Mouse (Mus musculus) midbrain, embryonic 15.5 days (tissue): ENCODE results near the gene Wnk3. TPM values are rescaled to one million over a fixed set of nuclear protein-coding genes. Genes with fewer than 3 reads are reported as not detected.
A peak's percentile ranks its signal among the peaks of the same experiment; 100 is the strongest.

ENCODE experiments used
- ATAC-seq: fragments of 200-750 bp; cut with Nextera tagmentation; replicated peaks from 2 replicates; pipeline ENCODE4 v1.8.0; 2017; ENCODE audit warnings: moderate TSS enrichment
- H3K27ac ChIP-seq: fragments of 300-500 bp; sonication (generic); 2 replicates; pipeline ENCODE4 v1.5.1; 2015; ENCODE audit warnings: mild to moderate bottlenecking, inconsistent platforms
- H3K27me3 ChIP-seq: fragments of 300-500 bp; sonication (generic); replicated peaks from 2 replicates; pipeline ENCODE4 v1.6.1; 2015; ENCODE audit warnings: inconsistent platforms
- H3K36me3 ChIP-seq: fragments of 300-500 bp; sonication (generic); replicated peaks from 2 replicates; pipeline ENCODE4 v1.6.1; 2015; ENCODE audit warnings: inconsistent platforms
- H3K4me1 ChIP-seq: fragments of 300-500 bp; sonication (generic); 2 replicates; pipeline ENCODE4 v1.6.1; 2015; ENCODE audit warnings: inconsistent platforms
- H3K4me2 ChIP-seq: fragments of 300-500 bp; sonication (generic); 2 replicates; pipeline ENCODE4 v1.6.1; 2015; ENCODE audit warnings: inconsistent platforms, mild to moderate bottlenecking, moderate library complexity
- H3K4me3 ChIP-seq: fragments of 300-500 bp; sonication (generic); 2 replicates; pipeline ENCODE4 v1.5.1; 2015; ENCODE audit warnings: mild to moderate bottlenecking, inconsistent platforms
- H3K9ac ChIP-seq: fragments of 300-500 bp; sonication (generic); 2 replicates; pipeline ENCODE4 v1.6.1; 2015; ENCODE audit warnings: mild to moderate bottlenecking, inconsistent platforms
- H3K9me3 ChIP-seq: fragments of 300-500 bp; sonication (generic); 2 replicates; pipeline ENCODE4 v1.6.1; 2016; ENCODE audit warnings: inconsistent platforms
- WGBS: fragments of 180-500 bp; shearing (Covaris S2); methylation state at CpG from one replicate; pipeline ENCODE4 v1.1.7; 2015; ENCODE audit warnings: mixed read lengths; 5-methylcytosine and 5-hydroxymethylcytosine counted together
- polyA plus RNA-seq: library from polyadenylated mRNA; unstranded; fragments of >200 nt; fragmentation: Nextera tagmentation; extraction: Ambion mirVana; gene quantifications from 2 replicates; pipeline ENCODE4 v1.2.1, GENCODE M21; 2015

Wnk3 gene
- polyA plus RNA-seq, 1 experiment from 2014 or later = 19.0 TPM

DNA sequence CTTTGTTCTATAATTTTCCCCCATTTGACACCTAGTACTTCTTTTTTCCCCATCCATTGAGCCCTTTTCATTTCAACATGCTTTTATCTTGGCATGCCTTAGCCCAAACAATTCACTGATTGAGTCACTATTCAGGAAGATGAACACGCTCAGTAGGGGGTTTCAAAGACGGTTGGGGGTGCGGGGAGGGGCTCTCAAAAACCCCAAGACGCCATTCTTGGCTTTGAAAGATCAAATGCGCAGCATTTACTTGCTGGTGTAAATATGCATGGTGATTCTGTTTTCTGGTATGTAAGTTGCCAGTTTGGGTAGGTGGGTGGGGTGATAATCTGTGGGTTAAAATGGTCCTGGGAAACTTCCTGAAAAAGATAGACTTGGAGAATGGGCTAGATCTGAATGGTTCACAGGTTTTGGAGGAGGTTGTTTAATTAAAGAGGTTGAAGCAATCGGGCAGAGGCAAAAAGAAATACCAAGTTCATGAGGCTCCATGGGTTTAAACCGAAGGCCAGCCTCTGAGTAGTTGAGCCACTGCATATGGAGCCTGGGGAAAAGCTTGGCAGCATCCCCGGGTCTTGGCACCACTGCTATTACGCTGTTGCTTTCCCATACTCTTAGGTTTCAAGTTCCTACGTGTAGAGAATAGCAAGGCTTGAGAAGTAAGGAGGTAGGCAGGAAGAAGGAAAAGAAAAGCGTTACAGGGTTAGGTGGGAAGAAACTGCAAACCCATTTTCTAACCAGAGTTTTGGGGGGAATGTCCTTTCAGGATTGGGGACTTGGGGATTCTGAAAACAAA lies 147.7 kb downstream of the Wnk3 start:
- no peaks in the 10 kb centered on the region for H3K36me3 ChIP-seq
- H3K9ac ChIP-seq = peak overlapping the region; percentile 16; the same call in 1 of the 2 replicates
- H3K4me3 ChIP-seq = peak overlapping the region; percentile 66
- 27% methylated on average over 11 of the region's 11 CpGs for WGBS
- H3K4me1 ChIP-seq = peaks cover 18% of the 10 kb centered on the region
- H3K9me3 ChIP-seq = no peaks in the 10 kb centered on the region
- H3K4me2 ChIP-seq = peak overlapping the region; percentile 57
- H3K27me3 ChIP-seq = peaks cover 2% of the 10 kb centered on the region; the same call in 1 of the 2 replicates
- no peak overlapping the region for H3K27ac ChIP-seq
- no peak for ATAC-seq

DNA sequence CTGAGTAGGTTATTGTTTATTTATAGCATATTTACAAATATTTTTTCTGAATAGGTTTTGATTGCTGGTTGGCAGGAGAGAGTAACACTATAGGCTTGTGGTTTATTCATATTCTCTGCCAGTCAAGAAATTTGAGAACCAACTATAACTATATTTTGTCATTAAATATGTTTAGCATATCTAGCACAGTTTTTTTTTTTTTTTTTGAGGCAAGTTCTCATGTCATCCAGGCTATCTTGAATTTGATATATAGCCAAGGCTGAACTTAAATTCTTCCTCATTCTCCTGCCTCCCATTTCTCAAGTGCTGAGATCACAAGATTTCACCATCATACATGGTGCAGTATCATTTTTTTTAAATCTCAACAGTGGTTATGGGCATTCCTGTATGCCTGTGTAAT lies 149.4 kb downstream of the Wnk3 start:
- peaks cover 18% of the 10 kb centered on the region for H3K4me1 ChIP-seq
- H3K27ac ChIP-seq = no peak overlapping the region
- no peaks in the 10 kb centered on the region for H3K36me3 ChIP-seq
- no peak overlapping the region for H3K4me3 ChIP-seq
- no peaks in the 10 kb centered on the region for H3K9me3 ChIP-seq
- 0 out of 2 replicates have a peak, but pooled peaks cover 2% of the 10 kb centered on the region for H3K27me3 ChIP-seq
- H3K9ac ChIP-seq = no peak overlapping the region
- H3K4me2 ChIP-seq = no peak overlapping the region
- ATAC-seq = no peak

- Histone ChIP-seq H3K4me1 (peaks cover 18% of the 10 kb centered on the region), H3K27ac (no peak overlapping the region), H3K4me2 (no peak overlapping the region), H3K9ac (no peak overlapping the region), H3K9me3 (no peaks in the 10 kb centered on the region), H3K27me3 (0 out of 2 replicates have a peak, but pooled peaks cover 2% of the 10 kb centered on the region), H3K4me3 (no peak overlapping the region), H3K36me3 (no peaks in the 10 kb centered on the region)
- 91% methylated on average over 5 of the region's 5 CpGs for WGBS
- no peak for ATAC-seq
Observed at GRCm38 (mm10) chrX:151349322-151349721, 151.4 kb downstream of the Wnk3 start.

Other genes starting within 250 kb of the Wnk3 start
- gene Gnl3l, start 180.8 kb upstream of the Wnk3 start, polyA plus RNA-seq = 86.0 and 97.9 TPM in 2 replicates
- 15.7 and 16.2 TPM in 2 replicates for gene Fgd1, start 151.9 kb upstream of the Wnk3 start, polyA plus RNA-seq
- 40.6 and 41.3 TPM in 2 replicates for gene Tsr2, start 101.5 kb upstream of the Wnk3 start, polyA plus RNA-seq
- gene Fam120c, start 146.1 kb downstream of the Wnk3 start, polyA plus RNA-seq = 7.5 and 8.2 TPM in 2 replicates